Mouse (Mus musculus): Measurements from ENCODE around the gene Nfil3. TPM values are rescaled to one million over a fixed set of nuclear protein-coding genes. Genes with fewer than 3 reads are reported as not detected.

The Nfil3 gene
- total and polyA plus RNA-seq, 3 experiments: 0.35 to 0.93 TPM; not detected in 1

DNA sequence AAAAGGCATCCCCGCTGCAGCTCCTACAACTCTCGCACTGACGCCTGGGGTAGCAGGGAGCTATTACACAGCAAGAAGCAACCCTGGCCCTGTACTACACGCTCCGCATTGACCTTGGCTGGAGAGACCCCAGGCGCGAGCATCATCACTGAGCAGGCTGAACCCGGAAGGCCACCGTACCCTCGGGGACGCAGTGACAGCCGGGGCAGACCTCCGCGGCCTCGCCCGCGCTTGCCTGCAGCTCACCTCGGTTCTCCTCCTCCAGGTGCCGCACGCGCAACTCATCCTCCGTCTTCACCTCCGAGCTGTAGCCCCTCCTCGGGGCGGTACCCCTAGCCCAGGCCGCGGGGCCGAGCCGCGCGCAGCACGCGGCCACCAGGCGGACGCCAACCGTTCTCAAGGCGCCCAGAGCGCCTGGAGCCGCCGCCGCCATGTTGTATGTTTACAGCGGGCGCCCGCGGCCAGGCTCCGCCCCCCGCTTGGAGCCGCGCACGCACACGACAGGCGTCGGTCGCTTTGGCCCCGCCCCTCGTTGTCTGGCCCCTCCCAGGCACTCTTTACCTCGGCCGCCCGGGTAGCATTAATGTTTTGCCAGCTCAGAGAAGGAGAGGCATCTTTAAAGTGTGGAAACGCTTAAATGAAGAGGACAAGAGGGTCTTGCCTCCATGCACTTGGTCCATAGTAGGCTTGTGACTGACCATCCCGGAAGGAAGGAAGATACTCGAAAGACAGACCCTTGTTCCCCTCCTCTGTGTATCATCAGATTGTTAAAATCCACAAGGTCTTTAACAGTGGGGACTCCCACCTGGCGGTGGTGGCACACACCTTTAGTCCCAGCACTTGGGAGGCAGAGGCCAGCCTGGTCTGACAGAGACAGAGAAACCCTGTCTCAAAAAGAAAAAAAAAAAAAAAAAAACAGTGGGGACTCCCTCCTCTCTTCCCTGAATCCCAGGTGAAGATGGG lies 51.4 kb downstream of the Nfil3 start, which contains the start of gene Auh:
Gene Auh (minus strand): TSS at position 473 of the 963 bp plus-strand sequence.
- Histone ChIP-seq H3K4me3 (ENCODE audit: control insufficient read depth in 1 of 2, insufficient read depth in 1 of 2, low read depth in 2 of 2, low read length in 2 of 2) (peak within 1 kb of the TSS; percentile 91 to 99), H3K36me3 (ENCODE audit: control insufficient read depth in 1 of 2, insufficient read depth in 2 of 2, low read length in 2 of 2) (peaks cover 0 to 5% of the 10 kb centered on the region in 2 experiments; a peak in 1 of 4 replicates), H3K4me1 (ENCODE audit: control insufficient read depth in 1 of 2, insufficient read depth in 2 of 2, low read length in 2 of 2) (peaks cover 0 to 7% of the 10 kb centered on the region in 2 experiments; a peak in 3 of 4 replicates), H3K9ac (ENCODE audit: control insufficient read depth, low read depth, low read length, poor library complexity, severe bottlenecking) (peak within 1 kb of the TSS; percentile 89), H3K27me3 (ENCODE audit: control insufficient read depth in 1 of 2, insufficient read depth in 2 of 2, low read length in 2 of 2) (peaks cover 0 to 2% of the 10 kb centered on the region in 2 experiments; a peak in 2 of 4 replicates), H3K27ac (ENCODE audit: control insufficient read depth, low read depth, low read length) (no peak within 1 kb of the TSS), H3K9me3 (replicated peaks; ENCODE audit: insufficient read depth, low read length) (no peaks in the 10 kb centered on the region), H3K79me2 (ENCODE audit: control insufficient read depth, insufficient read depth, low read length, poor library complexity) (peaks cover 1% of the 10 kb centered on the region; the same call in 1 of the 2 replicates)
- TF ChIP-seq NRF1 (IDR thresholded peaks at IDR 0.05; ENCODE audit: insufficient read depth, low read depth, low read length, poor library complexity, severe bottlenecking) (peak; percentile 56), POLR2A (IDR thresholded peaks at IDR 0.05; ENCODE audit: control insufficient read depth in 1 of 2, insufficient read depth in 1 of 2, low read depth in 1 of 2, low read length in 2 of 2, poor library complexity in 1 of 2) (peak; percentile 59 to 91; a peak in 3 of 4 replicates), NELFE (IDR thresholded peaks at IDR 0.05; ENCODE audit: low read depth, low read length) (peak; percentile 42; the same call in 1 of the 2 replicates), SMC3 (IDR thresholded peaks at IDR 0.05; ENCODE audit: low read depth, low read length) (no peak), TCF12 (IDR thresholded peaks at IDR 0.05; ENCODE audit: low read depth, low read length) (peak; percentile 46; the same call in 1 of the 2 replicates), SIN3A (IDR thresholded peaks at IDR 0.05; ENCODE audit: low read length) (peak; percentile 47; the same call in 1 of the 2 replicates), KAT2A (conservative IDR thresholded peaks at IDR 0.05; ENCODE audit: low read depth, low read length) (no peak), ZNF384 (IDR thresholded peaks at IDR 0.05; ENCODE audit: low read depth, low read length) (0 out of 2 replicates have a peak, but pooled peaks have one; percentile 34), MAX (IDR thresholded peaks at IDR 0.05; ENCODE audit: low read length) (0 out of 2 replicates have a peak, but pooled peaks have one; percentile 28), MXI1 (IDR thresholded peaks at IDR 0.05; ENCODE audit: low read depth, low read length) (peak; percentile 32; the same call in 1 of the 2 replicates), JUND (IDR thresholded peaks at IDR 0.05; ENCODE audit: low read depth, low read length) (no peak)
- peak; percentile 92 for DNase-seq (ENCODE audit: low read depth, low spot score)

DNA sequence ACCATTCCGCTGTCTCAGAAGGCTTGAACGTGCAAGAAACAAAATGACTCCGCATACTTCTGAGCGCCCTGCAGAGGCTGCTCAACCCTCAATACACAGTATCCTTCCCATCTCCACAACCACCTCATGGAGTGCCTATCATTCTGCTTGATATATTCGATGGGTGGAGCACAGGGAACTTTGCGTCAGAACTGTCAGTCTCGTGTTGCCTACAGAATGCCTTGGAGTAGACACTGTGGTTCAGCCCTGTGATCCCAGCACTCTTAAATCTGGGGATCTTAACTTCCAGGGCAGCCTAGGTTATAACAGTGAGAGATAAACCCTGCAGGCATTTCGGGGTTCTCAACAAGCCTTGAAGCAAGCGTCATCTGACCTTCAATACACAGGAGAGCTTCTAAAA lies 52.5 kb downstream of the Nfil3 start:
- H3K27me3 ChIP-seq (ENCODE audit: control insufficient read depth in 1 of 2, insufficient read depth in 2 of 2, low read length in 2 of 2): peaks cover 0 to 2% of the 10 kb centered on the region in 2 experiments; a peak in 2 of 4 replicates
- TF ChIP-seq TBP (IDR thresholded peaks at IDR 0.05; ENCODE audit: low read depth, low read length) (no peak), ETS1 (IDR thresholded peaks at IDR 0.05; ENCODE audit: low read depth, low read length) (no peak), MYC (IDR thresholded peaks at IDR 0.05; ENCODE audit: low read depth, low read length) (no peak), ZKSCAN1 (IDR thresholded peaks at IDR 0.05; ENCODE audit: low read depth, low read length) (no peak), HCFC1 (IDR thresholded peaks at IDR 0.05; ENCODE audit: low read depth, low read length) (no peak)
- H3K36me3 ChIP-seq (ENCODE audit: control insufficient read depth in 1 of 2, insufficient read depth in 2 of 2, low read length in 2 of 2): peaks cover 0 to 5% of the 10 kb centered on the region in 2 experiments; a peak in 1 of 4 replicates
- H3K79me2 ChIP-seq (ENCODE audit: control insufficient read depth, insufficient read depth, low read length, poor library complexity): peaks cover 2% of the 10 kb centered on the region
- H3K4me1 ChIP-seq (ENCODE audit: control insufficient read depth in 1 of 2, insufficient read depth in 2 of 2, low read length in 2 of 2): peaks cover 0 to 7% of the 10 kb centered on the region in 2 experiments; a peak in 3 of 4 replicates
- 0 out of 2 replicates have a peak overlapping the region, but pooled peaks have one; percentile 89 for H3K9ac ChIP-seq (ENCODE audit: control insufficient read depth, low read depth, low read length, poor library complexity, severe bottlenecking)
- DNase-seq (ENCODE audit: low read depth, low spot score): peak; percentile 14
- H3K9me3 ChIP-seq (replicated peaks; ENCODE audit: insufficient read depth, low read length): no peaks in the 10 kb centered on the region
- H3K27ac ChIP-seq (ENCODE audit: control insufficient read depth, low read depth, low read length): no peak overlapping the region
- peak overlapping the region; percentile 91 to 99 for H3K4me3 ChIP-seq (ENCODE audit: control insufficient read depth in 1 of 2, insufficient read depth in 1 of 2, low read depth in 2 of 2, low read length in 2 of 2)
